In genomic region chr4:156202462-156202893, GRCm38 (mm10) we compare ENCODE assay signal across 9 mouse cellular contexts. TPM values are rescaled to one million over a fixed set of nuclear protein-coding genes. Genes with fewer than 3 reads are reported as not detected.
DNase-seq lines count a peak whose midpoint lies in the region; ATAC-seq and TF ChIP-seq lines count a peak whose summit lies in the region.
"Had no signal": no experiment of that assay in that cellular context is flagged by ENCODE, and none has a peak within 500 bp of the region (broad histone marks: within the 10 kb centered on the region; RNA-seq: fewer than 3 reads in every experiment).

No protein-coding gene starts in this region.

- TF ChIP-seq CTCF in kidney, postnatal 0 days (IDR thresholded peaks at IDR 0.05; ENCODE audit: low read depth), result no peak
- TF ChIP-seq CTCF in embryonic fibroblast, embryonic 13.5 days (IDR thresholded peaks at IDR 0.05; ENCODE audit: borderline replicate concordance, insufficient read depth, low read length), result no peak

- no peak for DNase-seq in kidney, postnatal 0 days (ENCODE audit: low spot score)
- no peak for DNase-seq in kidney, adult 9 months
- DNase-seq in intestine, embryonic 14.5 days (ENCODE audit: low spot score), result no peak
- DNase-seq in testis, postnatal 10 days (ENCODE audit: low spot score), result no peak
- DNase-seq in thymus, postnatal 10 days (ENCODE audit: low spot score in 2 of 2), result no peak
- DNase-seq in retina, postnatal 1 day, result no peak

- H3K4me1 ChIP-seq in kidney, postnatal 0 days (replicated peaks; ENCODE audit: insufficient read depth, low read length), result peaks cover 9% of the 10 kb centered on the region; the same call in 1 of the 2 replicates
- peaks cover 6% of the 10 kb centered on the region; the same call in 1 of the 2 replicates for H3K4me1 ChIP-seq in embryonic fibroblast, embryonic 13.5 days (ENCODE audit: control insufficient read depth, insufficient read depth, low read length)
- H3K4me1 ChIP-seq in intestine, embryonic 14.5 days (replicated peaks; ENCODE audit: control insufficient read depth, insufficient read depth, low read length), result peaks cover 9% of the 10 kb centered on the region
- H3K4me1 ChIP-seq in midbrain, embryonic 15.5 days, result peaks cover 19% of the 10 kb centered on the region

- no peaks in the 10 kb centered on the region for H3K36me3 ChIP-seq in kidney, postnatal 0 days (ENCODE audit: insufficient read depth, low read length)
- no peaks in the 10 kb centered on the region for H3K36me3 ChIP-seq in intestine, embryonic 14.5 days (ENCODE audit: control insufficient read depth, insufficient read depth, low read length)
- no peaks in the 10 kb centered on the region for H3K36me3 ChIP-seq in midbrain, embryonic 15.5 days (replicated peaks)
- H3K36me3 ChIP-seq: G1E had no signal

- H3K4me3 ChIP-seq in kidney, postnatal 0 days (replicated peaks; ENCODE audit: low read depth, low read length), result peak overlapping the region; percentile 66
- H3K4me3 ChIP-seq in embryonic fibroblast, embryonic 13.5 days (ENCODE audit: insufficient read depth, low read length), result peak overlapping the region; percentile 17
- H3K4me3 ChIP-seq in intestine, embryonic 14.5 days (ENCODE audit: low read depth, low read length), result peak overlapping the region; percentile 59
- peak overlapping the region; percentile 50 for H3K4me3 ChIP-seq in midbrain, embryonic 15.5 days

- no peaks in the 10 kb centered on the region for H3K27me3 ChIP-seq in kidney, postnatal 0 days (ENCODE audit: insufficient read depth, low read length)
- peaks cover 34% of the 10 kb centered on the region for H3K27me3 ChIP-seq in intestine, embryonic 14.5 days (replicated peaks; ENCODE audit: control insufficient read depth, insufficient read depth, low read length)
- H3K27me3 ChIP-seq in midbrain, embryonic 15.5 days (replicated peaks), result no peaks in the 10 kb centered on the region; the same call in 1 of the 2 replicates

- H3K9me3 ChIP-seq in kidney, postnatal 0 days (replicated peaks; ENCODE audit: low read length), result no peaks in the 10 kb centered on the region
- H3K9me3 ChIP-seq in intestine, embryonic 14.5 days (ENCODE audit: control insufficient read depth, low read length), result no peaks in the 10 kb centered on the region
- H3K9me3 ChIP-seq in midbrain, embryonic 15.5 days, result no peaks in the 10 kb centered on the region
- H3K9me3 ChIP-seq: G1E had no signal

- peak overlapping the region; percentile 98 for H3K4me2 ChIP-seq in kidney, postnatal 0 days (ENCODE audit: low read length)
- H3K4me2 ChIP-seq in intestine, embryonic 14.5 days (ENCODE audit: low read length), result peak overlapping the region; percentile 69
- H3K4me2 ChIP-seq in midbrain, embryonic 15.5 days, result peak overlapping the region; percentile 91

- H3K9ac ChIP-seq in kidney, postnatal 0 days (ENCODE audit: low read depth, low read length), result peak overlapping the region; percentile 73
- no peak overlapping the region for H3K9ac ChIP-seq in intestine, embryonic 14.5 days (ENCODE audit: low read length)
- H3K9ac ChIP-seq in midbrain, embryonic 15.5 days, result peak overlapping the region; percentile 49; the same call in 1 of the 2 replicates

- H3K27ac ChIP-seq in kidney, postnatal 0 days, result peak overlapping the region; percentile 88; the same call in 1 of the 2 replicates
- 0 out of 2 replicates have a peak overlapping the region, but pooled peaks have one; percentile 4 for H3K27ac ChIP-seq in embryonic fibroblast, embryonic 13.5 days (ENCODE audit: insufficient read depth, low read length)
- H3K27ac ChIP-seq in intestine, embryonic 14.5 days (ENCODE audit: low read depth), result no peak overlapping the region
- peak overlapping the region; percentile 67 for H3K27ac ChIP-seq in midbrain, embryonic 15.5 days

- 44% methylated on average over 12 of the region's 12 CpGs for WGBS in kidney, postnatal 0 days
- 25% methylated on average over 12 of the region's 12 CpGs for WGBS in intestine, embryonic 14.5 days
- 44% methylated on average over 12 of the region's 12 CpGs for WGBS in midbrain, embryonic 15.5 days

- ATAC-seq in kidney, postnatal 0 days (replicated peaks; ENCODE audit: low FRiP score, low read depth), result no peak
- no peak for ATAC-seq in intestine, embryonic 14.5 days (replicated peaks; ENCODE audit: low FRiP score, low TSS enrichment, low read depth)
- ATAC-seq in midbrain, embryonic 15.5 days (replicated peaks), result no peak

- no peak for TF ChIP-seq POLR2A in embryonic fibroblast, embryonic 13.5 days (IDR thresholded peaks at IDR 0.05; ENCODE audit: low read depth, low read length)

RNA-seq across cellular contexts. Expression of gene AW011738, which starts 0.6 kb away (rescaled TPM):
- polyA plus RNA-seq in kidney, postnatal 0 days (2015; fragmentation: Nextera tagmentation; extraction: Ambion mirVana), result 4.8 and 5.1 TPM in 2 replicates
- polyA plus RNA-seq in embryonic fibroblast, embryonic 13.5 days (2011; ENCODE audit: insufficient read length, low read depth, missing spikeins), result 2.9 and 3.6 TPM in 2 replicates
- polyA plus RNA-seq in intestine, embryonic 14.5 days (2014; fragmentation: Nextera tagmentation; extraction: Ambion mirVana), result 0.69 and 1.1 TPM in 2 replicates
- polyA plus RNA-seq in midbrain, embryonic 15.5 days (2015; fragmentation: Nextera tagmentation; extraction: Ambion mirVana), result 4.0 and 4.9 TPM in 2 replicates
- polyA plus RNA-seq: G1E had no signal

RNA-seq across cellular contexts. Expression of gene Isg15, which starts 1.9 kb away (rescaled TPM):
- polyA plus RNA-seq in kidney, postnatal 0 days (2015; fragmentation: Nextera tagmentation; extraction: Ambion mirVana), result 14.9 and 20.6 TPM in 2 replicates
- 71.0 and 85.7 TPM in 2 replicates for polyA plus RNA-seq in embryonic fibroblast, embryonic 13.5 days (2011; ENCODE audit: insufficient read length, low read depth, missing spikeins)
- polyA plus RNA-seq in intestine, embryonic 14.5 days (2014; fragmentation: Nextera tagmentation; extraction: Ambion mirVana), result 0.58 and 0.91 TPM in 2 replicates
- 2.2 and 3.8 TPM in 2 replicates for polyA plus RNA-seq in midbrain, embryonic 15.5 days (2015; fragmentation: Nextera tagmentation; extraction: Ambion mirVana)

RNA-seq across cellular contexts. Expression of gene Agrn, which starts 5.2 kb away (rescaled TPM):
- 76.5 and 79.8 TPM in 2 replicates for polyA plus RNA-seq in kidney, postnatal 0 days (2015; fragmentation: Nextera tagmentation; extraction: Ambion mirVana)
- polyA plus RNA-seq in embryonic fibroblast, embryonic 13.5 days (2011; ENCODE audit: insufficient read length, low read depth, missing spikeins), result 102 and 110 TPM in 2 replicates
- 80.6 and 82.1 TPM in 2 replicates for polyA plus RNA-seq in intestine, embryonic 14.5 days (2014; fragmentation: Nextera tagmentation; extraction: Ambion mirVana)
- 141 and 142 TPM in 2 replicates for polyA plus RNA-seq in midbrain, embryonic 15.5 days (2015; fragmentation: Nextera tagmentation; extraction: Ambion mirVana)

RNA-seq across cellular contexts. Expression of gene Perm1, which starts 13.2 kb away (rescaled TPM):
- 0.56 and 0.71 TPM in 2 replicates for polyA plus RNA-seq in kidney, postnatal 0 days (2015; fragmentation: Nextera tagmentation; extraction: Ambion mirVana)
- 0.12 TPM in 1 of 2 replicates, not detected in the other for polyA plus RNA-seq in embryonic fibroblast, embryonic 13.5 days (2011; ENCODE audit: insufficient read length, low read depth, missing spikeins)
- 0.51 and 0.54 TPM in 2 replicates for polyA plus RNA-seq in intestine, embryonic 14.5 days (2014; fragmentation: Nextera tagmentation; extraction: Ambion mirVana)
- polyA plus RNA-seq in midbrain, embryonic 15.5 days (2015; fragmentation: Nextera tagmentation; extraction: Ambion mirVana), result 2.2 and 2.4 TPM in 2 replicates
- polyA plus RNA-seq: G1E had no signal

RNA-seq across cellular contexts. Expression of gene Plekhn1, which starts 32.2 kb away (rescaled TPM):
- polyA plus RNA-seq in kidney, postnatal 0 days (2015; fragmentation: Nextera tagmentation; extraction: Ambion mirVana), result 12.7 and 13.1 TPM in 2 replicates
- 20.4 and 20.5 TPM in 2 replicates for polyA plus RNA-seq in embryonic fibroblast, embryonic 13.5 days (2011; ENCODE audit: insufficient read length, low read depth, missing spikeins)
- 19.7 and 20.1 TPM in 2 replicates for polyA plus RNA-seq in intestine, embryonic 14.5 days (2014; fragmentation: Nextera tagmentation; extraction: Ambion mirVana)
- polyA plus RNA-seq in midbrain, embryonic 15.5 days (2015; fragmentation: Nextera tagmentation; extraction: Ambion mirVana), result 29.1 and 30.1 TPM in 2 replicates
